Mouse (Mus musculus) ES-Bruce4 (cell line): Measurements from ENCODE around the gene Runx2. TPM values are rescaled to one million over a fixed set of nuclear protein-coding genes. Genes with fewer than 3 reads are reported as not detected.

Experiments used
- H3K27ac ChIP-seq: 2 replicates; pipeline ENCODE4 v1.5.1; 2012; ENCODE audit warnings: low read length, inconsistent platforms; ENCODE audit not compliant: insufficient read depth
- H3K27me3 ChIP-seq: 2 replicates; pipeline ENCODE4 v1.6.1; 2012; ENCODE audit warnings: mild to moderate bottlenecking, low read length, inconsistent platforms; ENCODE audit not compliant: control insufficient read depth, poor library complexity, insufficient read depth, severe bottlenecking
- H3K36me3 ChIP-seq: 2 replicates; pipeline ENCODE4 v1.6.1; 2012; ENCODE audit warnings: inconsistent platforms, mild to moderate bottlenecking, low read length, moderate library complexity; ENCODE audit not compliant: control insufficient read depth, poor library complexity, insufficient read depth, severe bottlenecking
- H3K4me1 ChIP-seq: one replicate; pipeline ENCODE4 v1.8.1; 2011; ENCODE audit warnings: low read length; ENCODE audit not compliant: control insufficient read depth, insufficient read depth
- H3K4me3 ChIP-seq: 2 replicates; pipeline ENCODE4 v1.5.1; 2011; ENCODE audit warnings: low read depth, mild to moderate bottlenecking, low read length
- H3K9ac ChIP-seq: 2 replicates; pipeline ENCODE4 v1.6.1; 2012; ENCODE audit warnings: low read depth, mild to moderate bottlenecking, inconsistent platforms; ENCODE audit not compliant: poor library complexity, severe bottlenecking
- H3K9me3 ChIP-seq: replicated peaks from 2 replicates; pipeline ENCODE4 v1.6.1; 2012; ENCODE audit warnings: mild to moderate bottlenecking, low read length, inconsistent platforms; ENCODE audit not compliant: control insufficient read depth, poor library complexity, insufficient read depth, severe bottlenecking
- CTCF ChIP-seq: IDR thresholded peaks from one replicate; pipeline ENCODE4 v1.8.1; 2011; ENCODE audit warnings: low read depth, low read length
- EP300 ChIP-seq: IDR thresholded peaks from 2 replicates; pipeline ENCODE4 v1.6.1; 2011; ENCODE audit warnings: low read depth, low read length; ENCODE audit not compliant: insufficient read depth
- POLR2A ChIP-seq: IDR thresholded peaks from one replicate; pipeline ENCODE4 v1.8.1; 2011; ENCODE audit warnings: low read length; ENCODE audit not compliant: insufficient read depth
- polyA plus RNA-seq: library from polyadenylated mRNA; stranded (reverse); fragments of >200 nt; gene quantifications from 2 replicates; pipeline ENCODE4 v1.2.4, GENCODE M21; 2011; ENCODE audit warnings: low read depth; ENCODE audit not compliant: missing spikeins, insufficient read depth, insufficient read length

Gene Runx2
- polyA plus RNA-seq, 1 experiment = 0.39 TPM

- Histone ChIP-seq H3K27me3 (no peaks in the 10 kb centered on the region), H3K36me3 (no peaks in the 10 kb centered on the region), H3K9me3 (no peaks in the 10 kb centered on the region), H3K9ac (no peak overlapping the region), H3K27ac (no peak overlapping the region), H3K4me1 (peaks cover 2% of the 10 kb centered on the region), H3K4me3 (no peak overlapping the region)
- no peak for TF ChIP-seq POLR2A
- no peak for TF ChIP-seq EP300
These were observed 326.9 kb downstream of the Runx2 start for GRCm38 (mm10) chr17:44487514-44488244.

DNA sequence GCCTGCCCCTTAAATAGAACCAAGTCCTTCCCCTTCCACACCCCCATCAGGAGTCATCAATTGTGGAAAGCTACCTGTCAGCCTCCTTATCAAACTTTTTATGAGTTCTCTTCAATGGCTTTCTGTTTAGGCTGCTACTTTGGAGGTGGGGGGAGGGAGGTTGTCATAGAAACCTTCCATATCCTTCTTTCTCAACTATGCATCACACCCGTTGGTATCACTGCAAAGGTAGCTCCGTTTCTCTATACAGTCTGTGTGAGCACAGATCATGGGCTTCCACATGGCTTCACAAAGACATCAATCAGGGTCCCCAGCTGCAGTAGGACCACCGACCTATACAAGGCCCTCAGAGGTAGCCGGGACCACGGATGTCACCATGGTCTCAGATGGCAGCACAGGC is 329.3 kb downstream of the Runx2 start:
- Histone ChIP-seq H3K27me3 (no peaks in the 10 kb centered on the region), H3K9me3 (no peaks in the 10 kb centered on the region), H3K27ac (no peak overlapping the region), H3K4me3 (no peak overlapping the region), H3K36me3 (no peaks in the 10 kb centered on the region), H3K9ac (no peak overlapping the region), H3K4me1 (peaks cover 2% of the 10 kb centered on the region)
- no peak for TF ChIP-seq CTCF
- TF ChIP-seq POLR2A = no peak
- no peak for TF ChIP-seq EP300

DNA sequence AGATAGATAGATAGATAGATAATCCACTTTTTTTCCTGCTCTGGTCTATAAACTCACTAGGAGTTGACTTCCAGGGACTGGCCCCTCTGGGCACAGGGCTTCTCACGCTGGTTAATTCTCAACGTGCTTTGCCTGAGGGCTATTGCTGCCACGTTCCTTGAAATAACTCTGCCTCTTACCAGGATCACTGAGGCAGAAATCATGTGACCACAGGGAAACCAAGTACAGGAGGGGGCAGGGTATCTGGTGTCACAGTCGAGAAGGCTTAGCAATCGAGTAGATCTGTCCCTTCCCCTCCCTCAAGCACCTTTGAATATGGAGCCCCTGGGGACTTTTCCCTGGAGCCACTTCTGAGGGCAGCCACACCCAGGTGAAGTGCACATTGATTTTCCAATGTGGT is 334.7 kb downstream of the Runx2 start:
- TF ChIP-seq POLR2A (no peak), CTCF (no peak), EP300 (no peak)
- H3K36me3 ChIP-seq = no peaks in the 10 kb centered on the region
- no peaks in the 10 kb centered on the region for H3K27me3 ChIP-seq
- H3K9me3 ChIP-seq = no peaks in the 10 kb centered on the region
- no peaks in the 10 kb centered on the region for H3K4me1 ChIP-seq
- H3K27ac ChIP-seq = no peak overlapping the region
- no peak overlapping the region for H3K9ac ChIP-seq
- no peak overlapping the region for H3K4me3 ChIP-seq

DNA sequence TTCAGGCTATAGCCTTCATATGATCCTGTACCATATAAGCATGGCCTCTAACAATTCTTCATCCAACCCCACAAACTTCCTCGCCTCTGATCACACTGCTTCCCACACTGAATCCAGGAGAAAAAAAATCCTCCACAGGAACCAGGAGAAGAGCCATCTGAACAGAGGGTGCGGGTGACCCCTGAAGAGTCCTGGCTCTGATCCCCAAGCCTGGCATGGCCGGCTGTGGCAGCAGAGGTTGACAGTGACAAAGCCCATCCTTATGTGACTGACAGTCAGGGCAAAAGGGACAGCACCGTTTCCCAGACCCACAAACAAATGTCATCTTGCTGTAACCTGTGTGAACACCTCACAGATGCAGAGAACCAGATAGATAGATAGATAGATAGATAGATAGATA is 335.1 kb downstream of the Runx2 start:
- no peak overlapping the region for H3K27ac ChIP-seq
- no peaks in the 10 kb centered on the region for H3K36me3 ChIP-seq
- H3K27me3 ChIP-seq = no peaks in the 10 kb centered on the region
- no peak overlapping the region for H3K4me3 ChIP-seq
- H3K9me3 ChIP-seq = no peaks in the 10 kb centered on the region
- TF ChIP-seq POLR2A = no peak
- no peak for TF ChIP-seq CTCF
- TF ChIP-seq EP300 = no peak
- no peaks in the 10 kb centered on the region for H3K4me1 ChIP-seq
- no peak overlapping the region for H3K9ac ChIP-seq

DNA sequence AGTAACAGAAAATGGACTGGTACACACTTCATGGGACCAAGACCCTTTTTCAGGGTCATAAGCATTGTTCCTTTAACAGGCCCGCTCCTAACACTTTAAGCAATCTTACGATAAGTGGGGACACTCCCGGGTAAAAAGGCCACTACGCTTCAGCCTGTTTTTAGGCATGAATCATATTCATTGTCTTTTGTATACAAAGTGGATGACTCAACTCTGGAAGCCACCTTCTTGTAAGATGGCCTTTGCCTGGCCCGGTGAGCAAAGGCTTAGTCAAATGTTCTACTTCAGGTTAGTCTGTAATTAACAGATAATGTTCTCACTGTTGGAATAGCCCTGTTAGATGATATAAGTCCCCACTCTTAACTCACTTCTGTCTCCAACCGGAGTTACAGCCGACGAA is 338.7 kb downstream of the Runx2 start:
- H3K4me1 ChIP-seq = no peaks in the 10 kb centered on the region
- H3K9ac ChIP-seq = no peak overlapping the region
- TF ChIP-seq EP300 (no peak), POLR2A (no peak), CTCF (no peak)
- no peak overlapping the region for H3K27ac ChIP-seq
- no peak overlapping the region for H3K4me3 ChIP-seq
- peaks cover 7% of the 10 kb centered on the region for H3K9me3 ChIP-seq
- H3K36me3 ChIP-seq = no peaks in the 10 kb centered on the region
- 0 out of 2 replicates have a peak, but pooled peaks cover 2% of the 10 kb centered on the region for H3K27me3 ChIP-seq

- Histone ChIP-seq H3K4me1 (no peaks in the 10 kb centered on the region), H3K9ac (no peak overlapping the region), H3K36me3 (no peaks in the 10 kb centered on the region), H3K27me3 (0 out of 2 replicates have a peak, but pooled peaks cover 2% of the 10 kb centered on the region), H3K9me3 (peaks cover 16% of the 10 kb centered on the region), H3K27ac (no peak overlapping the region), H3K4me3 (no peak overlapping the region)
- TF ChIP-seq CTCF (no peak), POLR2A (no peak), EP300 (no peak)
These were observed 340.3 kb downstream of the Runx2 start for GRCm38 (mm10) chr17:44474280-44474679.
